Mouse (Mus musculus) liver, embryonic 14.5 days (tissue): ENCODE measurements around the gene Wdr48. TPM values are rescaled to one million over a fixed set of nuclear protein-coding genes. Genes with fewer than 3 reads are reported as not detected.
A peak's percentile ranks its signal among the peaks of the same experiment; 100 is the strongest.

Experiments
- ATAC-seq: fragments of 200-750 bp; cut with Nextera tagmentation; 2 replicates; pipeline ENCODE4 v1.8.0; 2017; ENCODE audit warnings: moderate number of reproducible peaks, mild to moderate bottlenecking, moderate library complexity; ENCODE audit not compliant: insufficient read depth
- DNase-seq, 3 experiments: peaks; one replicate each; pipeline ENCODE4 v3.0.0-alpha.2; 2012 to 2013; ENCODE audit warnings: low read depth in 3 of 3, low spot score in 3 of 3
- H3K27ac ChIP-seq: fragments of 300-500 bp; sonication (generic); 2 replicates; pipeline ENCODE4 v1.5.1; 2014; ENCODE audit warnings: moderate library complexity, mild to moderate bottlenecking, control low read depth, inconsistent platforms
- H3K27me3 ChIP-seq: fragments of 300-500 bp; sonication (generic); 2 replicates; pipeline ENCODE4 v1.6.1; 2014; ENCODE audit warnings: mild to moderate bottlenecking, low read length, moderate library complexity; ENCODE audit not compliant: control insufficient read depth, insufficient read depth
- H3K36me3 ChIP-seq: fragments of 300-500 bp; sonication (generic); replicated peaks from 2 replicates; pipeline ENCODE4 v1.6.1; 2014; ENCODE audit warnings: low read depth; ENCODE audit not compliant: control insufficient read depth, insufficient read depth
- H3K4me1 ChIP-seq, 2 experiments: fragments of 200-500 bp in 1 of 2; fragments of 300-500 bp in 1 of 2; sonication (generic) in 1 of 2; replicated peaks; 2 replicates each; pipeline ENCODE4 v1.6.1; 2012 to 2014; ENCODE audit warnings: antibody characterized with exemption in 1 of 2, inconsistent platforms in 1 of 2, low read length in 1 of 2; ENCODE audit not compliant: control insufficient read depth in 2 of 2, insufficient read depth in 2 of 2
- H3K4me2 ChIP-seq: fragments of 300-500 bp; sonication (generic); 2 replicates; pipeline ENCODE4 v1.6.1; 2014; ENCODE audit warnings: low read depth, mild to moderate bottlenecking, control low read depth, moderate library complexity
- H3K4me3 ChIP-seq, 2 experiments: fragments of 200-500 bp in 1 of 2; fragments of 300-500 bp in 1 of 2; sonication (generic) in 1 of 2; 2 replicates each; pipeline ENCODE4 v1.5.1; 2012 to 2014; ENCODE audit warnings: low read depth in 2 of 2, low read length in 2 of 2, mild to moderate bottlenecking in 2 of 2, control low read depth in 1 of 2, inconsistent platforms in 1 of 2, moderate library complexity in 1 of 2; ENCODE audit not compliant: insufficient read depth in 1 of 2
- H3K9ac ChIP-seq: fragments of 300-500 bp; sonication (generic); replicated peaks from 2 replicates; pipeline ENCODE4 v1.6.1; 2014; ENCODE audit warnings: mild to moderate bottlenecking, control low read depth, moderate library complexity
- H3K9me3 ChIP-seq: fragments of 300-500 bp; sonication (generic); 2 replicates; pipeline ENCODE4 v1.6.1; 2016; ENCODE audit warnings: low read length, mixed read lengths; ENCODE audit not compliant: control insufficient read depth
- CTCF ChIP-seq: IDR thresholded peaks from 2 replicates; pipeline ENCODE4 v1.5.1; 2016; ENCODE audit warnings: antibody characterized with exemption, low read depth, control low read depth
- EP300 ChIP-seq: IDR thresholded peaks from 2 replicates; pipeline ENCODE4 v1.6.1; 2016; ENCODE audit warnings: antibody characterized with exemption, low read depth
- WGBS: fragments of 180-500 bp; shearing (Covaris S2); extraction: QIAGEN DNeasy Blood & Tissue Kit; methylation state at CpG from one replicate; pipeline ENCODE4 v1.1.7; 2014; ENCODE audit not compliant: insufficient replicate concordance; 5-methylcytosine and 5-hydroxymethylcytosine counted together
- polyA plus RNA-seq, 2 experiments: library from polyadenylated mRNA; depleted of rRNA in 1 of 2; stranded (reverse) in 1 of 2; unstranded in 1 of 2; fragments of >200 nt; fragmentation: Nextera tagmentation in 1 of 2; extraction: Ambion mirVana in 1 of 2; gene quantifications; 2 replicates each; pipeline versions ENCODE4 v1.2.1 to v1.2.3; 2012 to 2014

Wdr48 gene
- polyA plus RNA-seq, 2 experiments, result 16.1 to 20.6 TPM

- no peak for TF ChIP-seq EP300
- TF ChIP-seq CTCF, result no peak
- no peaks in the 10 kb centered on the region for H3K9me3 ChIP-seq
- H3K27ac ChIP-seq, result no peak overlapping the region
- DNase-seq (no peak), ATAC-seq (no peak)
- H3K36me3 ChIP-seq, result no peaks in the 10 kb centered on the region
- no peak overlapping the region for H3K9ac ChIP-seq
- 58% methylated on average over 9 of the region's 9 CpGs for WGBS
- peaks cover 0 to 2% of the 10 kb centered on the region in 2 experiments; a peak in 1 of 4 replicates for H3K4me1 ChIP-seq
- H3K27me3 ChIP-seq, result no peaks in the 10 kb centered on the region
- H3K4me3 ChIP-seq, result no peak overlapping the region
- H3K4me2 ChIP-seq, result no peak overlapping the region
Observed at GRCm38 (mm10) chr9:119958835-119959234, 64.2 kb downstream of the Wdr48 start.

DNA sequence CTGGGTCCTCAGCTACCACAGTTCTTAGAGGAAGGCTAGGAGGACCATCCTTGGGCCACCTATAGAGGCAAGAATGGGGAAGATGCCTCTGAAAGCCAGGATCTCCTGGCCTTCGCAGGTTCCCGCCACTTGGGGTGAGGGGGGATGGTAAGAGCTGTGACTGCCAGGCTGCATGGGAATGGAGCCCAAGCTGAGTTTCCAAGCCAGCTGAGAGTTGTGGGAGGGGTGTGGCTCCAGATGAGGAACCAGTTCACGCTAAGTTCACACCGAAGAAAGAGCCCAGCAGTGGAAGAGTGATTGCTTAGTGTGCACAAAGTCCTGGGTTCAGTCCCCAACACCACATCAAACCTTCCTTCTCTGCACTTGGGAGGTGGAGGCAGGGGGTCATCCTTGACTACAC lies 67.5 kb downstream of the Wdr48 start:
- no peak for TF ChIP-seq EP300
- TF ChIP-seq CTCF, result no peak
- DNase-seq, result no peak
- Histone ChIP-seq H3K27me3 (no peaks in the 10 kb centered on the region), H3K9me3 (no peaks in the 10 kb centered on the region), H3K4me3 (no peak overlapping the region), H3K4me2 (no peak overlapping the region), H3K36me3 (no peaks in the 10 kb centered on the region), H3K27ac (no peak overlapping the region), H3K9ac (no peak overlapping the region), H3K4me1 (peaks cover 0 to 5% of the 10 kb centered on the region in 2 experiments; a peak in 2 of 4 replicates)
- 56% methylated on average over 4 of the region's 4 CpGs for WGBS
- ATAC-seq, result no peak

DNA sequence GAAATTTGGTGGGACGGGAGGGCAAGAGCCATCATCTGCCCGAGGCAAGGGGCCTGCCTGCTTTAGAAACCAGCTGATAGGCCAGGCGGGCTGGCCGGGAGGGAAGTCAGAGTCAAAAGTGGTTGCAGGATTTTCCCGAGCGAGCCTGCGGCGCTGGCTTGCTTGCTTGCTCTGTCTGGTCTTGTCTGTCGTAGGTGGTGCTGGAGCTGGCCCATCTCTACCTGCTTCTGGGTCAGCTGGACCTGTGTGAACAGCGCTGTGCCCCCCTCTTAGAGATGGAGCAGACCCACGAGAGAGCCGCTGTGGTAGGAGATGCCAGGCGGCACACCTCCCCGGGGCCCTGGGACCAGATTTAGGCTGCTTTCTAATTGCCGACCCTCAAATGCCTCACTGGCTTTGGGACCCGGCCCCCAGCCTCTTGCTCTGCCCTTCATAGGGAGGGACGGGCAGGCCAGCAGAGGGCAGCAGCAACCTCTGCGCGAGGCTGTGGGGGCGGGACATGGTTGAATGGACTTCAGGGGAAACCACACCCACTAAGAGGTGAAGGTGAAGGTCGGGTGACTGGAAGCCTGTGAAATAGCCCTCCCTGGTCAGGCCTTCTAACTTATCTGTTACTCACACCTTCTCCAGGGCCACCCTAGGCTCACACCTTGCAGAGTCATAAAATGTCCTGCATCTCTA lies 68.4 kb downstream of the Wdr48 start:
- Histone ChIP-seq H3K4me1 (peaks cover 0 to 5% of the 10 kb centered on the region in 2 experiments; a peak in 2 of 4 replicates), H3K36me3 (no peaks in the 10 kb centered on the region), H3K9ac (no peak overlapping the region; the same call in 1 of the 2 replicates), H3K27ac (no peak overlapping the region), H3K27me3 (no peaks in the 10 kb centered on the region), H3K4me2 (peak overlapping the region; percentile 29; the same call in 1 of the 2 replicates), H3K4me3 (no peak overlapping the region), H3K9me3 (no peaks in the 10 kb centered on the region)
- DNase-seq, result peak in 2 of 3 experiments; percentile 40 to 44
- TF ChIP-seq CTCF (peak; percentile 89), EP300 (no peak)
- 18% methylated on average over 21 of the region's 21 CpGs for WGBS
- ATAC-seq, result peak; percentile 56; the same call in 1 of the 2 replicates

DNA sequence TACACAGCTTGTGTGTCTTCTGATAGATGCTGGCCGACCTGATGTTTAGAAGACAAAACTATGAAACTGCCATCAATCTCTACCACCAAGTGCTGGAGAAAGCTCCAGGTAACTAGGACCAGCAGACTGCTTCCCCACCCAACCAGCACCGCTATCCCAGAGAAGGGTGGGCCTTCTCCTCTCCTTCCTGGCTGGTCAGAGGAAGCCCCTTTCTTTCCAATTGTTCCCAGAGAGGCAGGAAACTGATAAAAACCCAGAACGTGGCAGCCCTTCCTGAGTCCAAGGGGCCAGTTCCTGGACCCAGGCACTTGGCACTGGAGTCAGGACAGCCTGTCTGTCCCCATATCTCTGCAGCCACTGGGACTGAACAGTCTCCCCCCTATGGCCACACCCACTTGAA lies 69.5 kb downstream of the Wdr48 start:
- Histone ChIP-seq H3K4me2 (no peak overlapping the region), H3K9ac (no peak overlapping the region)

GRCm38 (mm10) chr9:119965186-119965585 lies 70.5 kb downstream of the Wdr48 start:
- H3K4me1 ChIP-seq, result peaks cover 0 to 5% of the 10 kb centered on the region in 2 experiments; a peak in 2 of 4 replicates
- no peak overlapping the region for H3K4me3 ChIP-seq
- no peak overlapping the region for H3K4me2 ChIP-seq
- no peak overlapping the region for H3K9ac ChIP-seq
- no peaks in the 10 kb centered on the region for H3K36me3 ChIP-seq
- 71% methylated on average over 3 of the region's 3 CpGs for WGBS
- H3K27me3 ChIP-seq, result no peaks in the 10 kb centered on the region
- TF ChIP-seq CTCF (no peak), EP300 (no peak)
- ATAC-seq (no peak), DNase-seq (no peak)
- H3K9me3 ChIP-seq, result no peaks in the 10 kb centered on the region
- H3K27ac ChIP-seq, result no peak overlapping the region

More for the DNA sequence above, 69.5 kb downstream of the Wdr48 start:
- no peak overlapping the region for H3K4me3 ChIP-seq
- H3K27ac ChIP-seq, result no peak overlapping the region
- no peaks in the 10 kb centered on the region for H3K36me3 ChIP-seq
- peaks cover 0 to 5% of the 10 kb centered on the region in 2 experiments; a peak in 2 of 4 replicates for H3K4me1 ChIP-seq
- H3K9me3 ChIP-seq, result no peaks in the 10 kb centered on the region
- DNase-seq (no peak), ATAC-seq (no peak)
- no peaks in the 10 kb centered on the region for H3K27me3 ChIP-seq
- TF ChIP-seq EP300 (no peak), CTCF (no peak)
- 34% methylated on average over 3 of the region's 3 CpGs for WGBS
